Mouse (Mus musculus) erythroblast, embryonic 14.5 days (primary cell): ENCODE results near the gene Tjp1.

Experiments used
- GATA1 ChIP-seq: IDR thresholded peaks from 2 replicates; pipeline ENCODE4 v1.6.1; 2012; ENCODE audit warnings: low read length, inconsistent platforms, mixed read lengths
- TAL1 ChIP-seq: IDR thresholded peaks from 3 replicates; pipeline ENCODE4 v1.6.1; 2012; ENCODE audit warnings: low read length, inconsistent platforms, mixed read lengths

DNA sequence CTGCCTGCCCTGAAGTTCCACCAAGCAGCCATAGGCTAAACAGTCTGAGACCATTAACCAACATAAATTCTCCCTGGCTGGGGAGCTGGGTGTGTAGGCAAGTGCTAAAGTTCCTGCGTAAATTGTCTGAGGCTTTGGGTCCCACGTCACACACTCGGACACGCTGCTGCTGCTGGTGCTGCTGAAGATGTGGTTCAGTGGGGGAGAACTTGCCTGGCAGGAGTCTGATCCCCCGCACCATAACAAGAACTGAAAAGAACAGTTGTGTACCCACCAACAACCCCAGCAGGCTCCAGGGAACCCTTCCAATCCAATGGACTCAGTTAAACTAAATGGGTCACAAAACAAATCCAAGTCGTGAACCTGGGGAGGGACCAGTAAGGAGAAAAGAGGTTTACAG is 56.2 kb downstream of the Tjp1 start:
- TF ChIP-seq TAL1 (no peak), GATA1 (no peak)
